Mouse (Mus musculus) embryonic facial prominence, embryonic 13.5 days (tissue): ENCODE results near the gene Tomm40. TPM values are rescaled to one million over a fixed set of nuclear protein-coding genes. Genes with fewer than 3 reads are reported as not detected.

Experiments used
- ATAC-seq: fragments of 200-750 bp; cut with Nextera tagmentation; 2 replicates; pipeline ENCODE4 v1.8.0; 2017; ENCODE audit warnings: low read depth; ENCODE audit not compliant: insufficient number of reproducible peaks, insufficient read depth, low FRiP score, low TSS enrichment
- H3K27ac ChIP-seq: fragments of 300-500 bp; sonication (generic); 2 replicates; pipeline ENCODE4 v1.5.1; 2015; ENCODE audit warnings: moderate library complexity, mild to moderate bottlenecking, inconsistent platforms
- H3K27me3 ChIP-seq: fragments of 300-500 bp; sonication (generic); 2 replicates; pipeline ENCODE4 v1.6.1; 2015; ENCODE audit warnings: mild to moderate bottlenecking, inconsistent platforms
- H3K36me3 ChIP-seq: fragments of 300-500 bp; sonication (generic); 2 replicates; pipeline ENCODE4 v1.6.1; 2015; ENCODE audit warnings: mild to moderate bottlenecking, inconsistent platforms
- H3K4me1 ChIP-seq: fragments of 300-500 bp; sonication (generic); 2 replicates; pipeline ENCODE4 v1.6.1; 2015; ENCODE audit warnings: inconsistent platforms
- H3K4me2 ChIP-seq: fragments of 300-500 bp; sonication (generic); 2 replicates; pipeline ENCODE4 v1.6.1; 2015; ENCODE audit warnings: moderate library complexity, mild to moderate bottlenecking, inconsistent platforms
- H3K4me3 ChIP-seq: fragments of 300-500 bp; sonication (generic); 2 replicates; pipeline ENCODE4 v1.5.1; 2015; ENCODE audit warnings: mild to moderate bottlenecking, inconsistent platforms
- H3K9ac ChIP-seq: fragments of 300-500 bp; sonication (generic); 2 replicates; pipeline ENCODE4 v1.6.1; 2015; ENCODE audit warnings: mild to moderate bottlenecking, inconsistent platforms
- H3K9me3 ChIP-seq: fragments of 300-500 bp; sonication (generic); 2 replicates; pipeline ENCODE4 v1.6.1; 2016; ENCODE audit warnings: inconsistent platforms
- WGBS: fragments of 180-500 bp; shearing (Covaris S2); methylation state at CpG from one replicate; pipeline ENCODE4 v1.1.7; 2015; ENCODE audit warnings: mixed read lengths; 5-methylcytosine and 5-hydroxymethylcytosine counted together
- polyA plus RNA-seq: library from polyadenylated mRNA; unstranded; fragments of >200 nt; fragmentation: Nextera tagmentation; extraction: Ambion mirVana; gene quantifications from 2 replicates; pipeline ENCODE4 v1.2.1, GENCODE M21; 2015

Gene Tomm40
- polyA plus RNA-seq: 112 and 139 TPM in 2 replicates

GRCm38 (mm10) chr7:19715239-19716054 is at the start of gene Tomm40:
Tomm40 (minus strand) TSS chr7:19715438.
- Histone ChIP-seq H3K9me3 (peaks cover under 1% of the 10 kb centered on the region; the same call in 1 of the 2 replicates), H3K9ac (peak within 1 kb of the TSS; percentile 98), H3K4me1 (peaks cover 19% of the 10 kb centered on the region), H3K4me3 (peak within 1 kb of the TSS; percentile 100), H3K27me3 (no peaks in the 10 kb centered on the region), H3K27ac (peak within 1 kb of the TSS; percentile 88), H3K36me3 (peaks cover 60% of the 10 kb centered on the region), H3K4me2 (peak within 1 kb of the TSS; percentile 92)
- ATAC-seq: peak; percentile 99
- WGBS: under 1% methylated on average over 59 of the region's 59 CpGs

- no peak for ATAC-seq
These were observed 49.3 kb upstream of the Tomm40 start for GRCm38 (mm10) chr7:19764581-19764980.

GRCm38 (mm10) chr7:19763829-19764477 is 48.7 kb upstream of the Tomm40 start:
- Histone ChIP-seq H3K27ac (no peak overlapping the region), H3K27me3 (no peaks in the 10 kb centered on the region; the same call in 1 of the 2 replicates), H3K9ac (no peak overlapping the region), H3K36me3 (peaks cover 69% of the 10 kb centered on the region), H3K9me3 (no peaks in the 10 kb centered on the region), H3K4me2 (no peak overlapping the region), H3K4me1 (peaks cover 9% of the 10 kb centered on the region), H3K4me3 (no peak overlapping the region)
- WGBS: 87% methylated on average over 13 of the region's 13 CpGs
- ATAC-seq: no peak

More at GRCm38 (mm10) chr7:19764581-19764980, 49.3 kb upstream of the Tomm40 start:
- Histone ChIP-seq H3K4me3 (no peak overlapping the region), H3K36me3 (peaks cover 63% of the 10 kb centered on the region), H3K4me1 (peaks cover 15% of the 10 kb centered on the region), H3K9ac (no peak overlapping the region), H3K9me3 (no peaks in the 10 kb centered on the region), H3K4me2 (no peak overlapping the region), H3K27ac (no peak overlapping the region), H3K27me3 (no peaks in the 10 kb centered on the region; the same call in 1 of the 2 replicates)
- WGBS: 96% methylated on average over 9 of the region's 9 CpGs

DNA sequence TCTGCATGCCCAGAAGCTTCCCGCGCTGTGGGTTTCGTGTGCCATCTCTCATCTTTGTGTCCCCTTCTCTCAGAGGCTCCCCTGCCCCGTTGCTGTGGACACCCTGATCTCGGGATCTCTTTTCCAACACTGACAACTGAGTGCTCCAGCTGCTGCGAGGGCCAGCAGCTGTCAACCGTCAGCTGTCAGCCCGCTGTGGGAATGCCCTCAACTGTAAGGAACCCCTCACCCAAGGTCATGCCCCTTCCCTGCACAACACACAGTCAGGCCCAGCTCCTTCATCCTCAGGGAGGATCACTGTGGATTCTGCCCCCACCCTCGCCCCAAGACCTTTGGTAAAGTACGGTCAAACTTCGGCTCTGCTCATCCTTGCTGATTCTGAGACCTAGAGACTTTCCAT is 47.0 kb upstream of the Tomm40 start:
- H3K27ac ChIP-seq: no peak overlapping the region
- H3K36me3 ChIP-seq: peaks cover 81% of the 10 kb centered on the region
- H3K4me2 ChIP-seq: no peak overlapping the region
- no peak for ATAC-seq
- WGBS: 85% methylated on average over 11 of the region's 11 CpGs
- no peaks in the 10 kb centered on the region for H3K4me1 ChIP-seq
- no peak overlapping the region for H3K4me3 ChIP-seq
- H3K27me3 ChIP-seq: no peaks in the 10 kb centered on the region
- no peak overlapping the region for H3K9ac ChIP-seq
- H3K9me3 ChIP-seq: no peaks in the 10 kb centered on the region

GRCm38 (mm10) chr7:19760021-19760420 is 44.8 kb upstream of the Tomm40 start:
- Histone ChIP-seq H3K4me2 (no peak overlapping the region), H3K4me1 (0 out of 2 replicates have a peak, but pooled peaks cover 3% of the 10 kb centered on the region), H3K9me3 (no peaks in the 10 kb centered on the region), H3K27ac (no peak overlapping the region), H3K27me3 (no peaks in the 10 kb centered on the region), H3K36me3 (peaks cover 72% of the 10 kb centered on the region), H3K9ac (no peak overlapping the region), H3K4me3 (no peak overlapping the region)
- ATAC-seq: no peak
- 90% methylated on average over 13 of the region's 13 CpGs for WGBS

DNA sequence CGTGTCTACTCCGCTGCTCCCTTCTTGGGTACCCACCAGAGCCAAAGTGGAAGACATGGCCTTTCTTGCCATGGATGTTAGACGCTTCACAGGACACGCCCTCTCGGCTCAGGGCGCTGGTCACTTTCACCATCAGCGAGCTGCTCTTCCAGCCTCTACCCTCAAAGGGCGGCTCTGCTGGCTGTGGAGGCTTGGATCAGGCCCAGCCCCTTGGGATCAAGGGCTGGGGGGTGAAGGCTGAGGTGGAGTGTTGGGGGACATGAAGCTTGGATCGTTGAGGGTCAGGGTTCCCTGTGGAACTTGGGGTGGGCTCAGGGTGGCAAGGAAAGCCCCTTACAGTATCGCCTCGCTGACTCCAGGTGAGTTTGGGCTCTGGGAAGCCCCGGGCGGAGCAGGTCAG is 43.4 kb upstream of the Tomm40 start:
- H3K27me3 ChIP-seq: no peaks in the 10 kb centered on the region
- no peak for ATAC-seq
- H3K36me3 ChIP-seq: peaks cover 59% of the 10 kb centered on the region
- no peak overlapping the region for H3K27ac ChIP-seq
- H3K9ac ChIP-seq: no peak overlapping the region
- whole genome bisulfite sequencing: 93% methylated on average over 13 of the region's 13 CpGs
- 0 out of 2 replicates have a peak, but pooled peaks cover 6% of the 10 kb centered on the region for H3K4me1 ChIP-seq
- no peaks in the 10 kb centered on the region for H3K9me3 ChIP-seq
- no peak overlapping the region for H3K4me3 ChIP-seq
- no peak overlapping the region for H3K4me2 ChIP-seq

DNA sequence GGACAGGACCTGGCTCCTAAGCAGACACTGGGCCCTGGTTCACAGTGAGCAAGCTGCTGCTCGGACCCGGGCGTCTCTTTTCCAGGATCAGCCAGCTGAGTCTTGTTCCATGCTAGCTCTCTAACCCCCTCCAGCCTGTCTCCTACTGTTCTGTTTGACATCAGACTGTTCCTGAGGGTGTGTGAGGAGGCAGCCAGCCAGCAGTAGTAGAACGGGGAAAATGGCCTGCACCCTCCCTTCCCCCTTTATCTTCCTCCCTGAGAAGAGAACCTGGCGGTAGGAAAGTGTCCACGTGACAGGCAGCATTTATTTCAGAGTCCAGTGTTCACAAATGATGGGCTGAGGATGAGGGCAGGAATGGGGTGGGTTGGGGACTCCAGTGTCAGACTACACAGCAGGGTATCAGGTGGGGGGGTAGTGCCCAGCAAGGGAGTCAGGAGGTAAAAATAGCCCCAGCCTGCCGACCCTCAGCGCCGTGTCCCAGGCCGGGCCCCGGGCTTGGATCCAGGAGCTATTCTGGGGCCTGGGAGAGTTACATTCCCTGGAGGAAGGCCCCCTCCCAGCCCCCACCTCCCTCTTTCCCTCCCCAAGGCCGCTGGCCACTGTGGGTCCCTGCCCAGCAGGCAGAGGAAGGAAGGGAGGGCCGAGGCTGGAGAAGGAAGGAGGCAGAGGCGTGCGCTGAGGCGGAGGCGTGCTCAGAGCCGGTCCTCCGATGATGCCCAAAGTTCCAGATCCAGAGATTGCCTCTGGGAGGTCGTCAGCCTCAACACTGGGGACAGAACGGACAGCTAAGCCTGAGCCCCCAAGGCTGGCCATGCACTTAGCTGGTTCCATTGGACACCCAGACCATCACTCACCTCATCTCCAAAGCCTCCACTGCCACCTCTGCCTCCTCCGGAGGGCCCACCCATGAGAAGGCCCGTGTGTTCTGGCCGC is 40.9 kb upstream of the Tomm40 start:
- H3K27me3 ChIP-seq: no peaks in the 10 kb centered on the region
- no peak overlapping the region for H3K9ac ChIP-seq
- H3K4me3 ChIP-seq: no peak overlapping the region
- no peak overlapping the region for H3K27ac ChIP-seq
- 79% methylated on average over 24 of the region's 24 CpGs for WGBS
- H3K4me1 ChIP-seq: 0 out of 2 replicates have a peak, but pooled peaks cover 7% of the 10 kb centered on the region
- peaks cover 42% of the 10 kb centered on the region for H3K36me3 ChIP-seq
- no peak overlapping the region for H3K4me2 ChIP-seq
- no peaks in the 10 kb centered on the region for H3K9me3 ChIP-seq
- ATAC-seq: no peak

- 91% methylated on average over 2 of the region's 2 CpGs for WGBS
These were observed 39.8 kb upstream of the Tomm40 start for GRCm38 (mm10) chr7:19755008-19755407.

DNA sequence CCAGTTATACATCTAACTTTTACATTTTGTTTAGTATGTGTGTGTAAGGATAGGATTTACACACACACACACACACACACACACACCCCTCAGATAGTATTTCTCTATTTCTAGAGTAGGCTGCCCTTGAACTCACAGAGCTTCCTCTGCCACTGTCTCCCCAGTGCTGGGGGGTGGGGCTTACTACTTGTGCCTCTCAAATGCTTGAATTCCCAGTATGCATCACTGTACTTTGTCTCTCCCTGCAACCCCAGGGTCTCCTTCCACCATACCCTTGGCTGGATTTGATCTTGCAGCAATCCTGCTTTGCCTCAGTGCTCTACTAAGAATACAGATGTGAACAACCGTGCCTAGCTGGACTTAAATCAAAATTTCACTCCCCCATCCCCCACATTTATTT is 38.8 kb upstream of the Tomm40 start:
- no peak overlapping the region for H3K4me3 ChIP-seq
- no peaks in the 10 kb centered on the region for H3K9me3 ChIP-seq
- no peaks in the 10 kb centered on the region for H3K27me3 ChIP-seq
- WGBS: 71% methylated on average over 1 of the region's 1 CpGs
- peaks cover 23% of the 10 kb centered on the region for H3K36me3 ChIP-seq
- H3K4me1 ChIP-seq: peaks cover 11% of the 10 kb centered on the region; the same call in 1 of the 2 replicates
- H3K9ac ChIP-seq: no peak overlapping the region
- no peak overlapping the region for H3K27ac ChIP-seq
- ATAC-seq: no peak
- H3K4me2 ChIP-seq: no peak overlapping the region

More at GRCm38 (mm10) chr7:19755008-19755407, 39.8 kb upstream of the Tomm40 start:
- Histone ChIP-seq H3K9me3 (no peaks in the 10 kb centered on the region), H3K4me3 (no peak overlapping the region), H3K9ac (no peak overlapping the region), H3K27me3 (no peaks in the 10 kb centered on the region), H3K36me3 (peaks cover 32% of the 10 kb centered on the region), H3K4me2 (no peak overlapping the region), H3K4me1 (peaks cover 11% of the 10 kb centered on the region; the same call in 1 of the 2 replicates), H3K27ac (no peak overlapping the region)
- ATAC-seq: no peak

DNA sequence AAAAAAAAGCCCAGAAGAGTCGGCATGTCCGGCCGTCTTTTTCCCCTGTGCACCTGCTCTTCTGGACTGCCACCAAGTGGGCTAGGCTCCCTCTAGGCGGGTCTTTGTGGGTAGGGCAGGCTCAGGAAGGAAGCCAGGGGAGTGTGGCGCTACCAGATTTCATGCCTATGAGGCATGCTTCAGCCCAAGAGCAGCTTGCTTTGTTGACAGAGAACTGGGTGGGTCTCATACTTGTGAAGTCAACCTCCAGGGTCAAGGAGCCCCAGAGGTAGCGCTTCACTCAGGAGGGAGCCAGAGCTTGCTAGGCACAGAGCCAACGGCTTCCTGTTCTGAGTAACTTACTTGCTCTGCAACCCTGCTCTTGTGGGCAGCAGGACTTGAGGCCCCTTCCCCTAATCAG is 38.3 kb upstream of the Tomm40 start:
- no peak overlapping the region for H3K27ac ChIP-seq
- H3K9ac ChIP-seq: no peak overlapping the region
- no peak overlapping the region for H3K4me3 ChIP-seq
- no peak overlapping the region for H3K4me2 ChIP-seq
- peaks cover 11% of the 10 kb centered on the region; the same call in 1 of the 2 replicates for H3K4me1 ChIP-seq
- no peaks in the 10 kb centered on the region for H3K9me3 ChIP-seq
- 70% methylated on average over 7 of the region's 7 CpGs for WGBS
- no peaks in the 10 kb centered on the region for H3K27me3 ChIP-seq
- peaks cover 19% of the 10 kb centered on the region for H3K36me3 ChIP-seq
- ATAC-seq: no peak

DNA sequence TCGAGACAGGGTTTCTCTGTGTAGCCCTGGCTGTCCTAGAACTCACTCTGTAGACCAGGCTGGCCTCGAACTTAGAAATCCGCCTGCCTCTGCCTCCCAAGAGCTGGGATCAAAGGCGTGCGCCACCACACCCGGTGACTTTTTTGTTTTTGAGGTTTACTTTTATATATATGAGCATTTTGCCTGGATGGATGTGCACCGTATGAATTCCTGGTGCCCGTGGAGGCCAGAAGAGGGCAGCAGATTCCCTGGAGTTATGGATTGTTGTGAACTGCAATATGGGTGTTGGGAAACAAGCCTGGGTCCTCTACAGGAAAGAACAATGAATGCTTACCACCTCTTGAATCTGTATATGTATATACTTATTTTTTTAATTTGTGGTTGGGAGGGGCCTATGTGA is 37.4 kb upstream of the Tomm40 start:
- no peak overlapping the region for H3K27ac ChIP-seq
- 72% methylated on average over 8 of the region's 8 CpGs for WGBS
- H3K27me3 ChIP-seq: no peaks in the 10 kb centered on the region
- H3K4me2 ChIP-seq: no peak overlapping the region
- peaks cover 18% of the 10 kb centered on the region for H3K4me1 ChIP-seq
- ATAC-seq: no peak
- no peaks in the 10 kb centered on the region for H3K9me3 ChIP-seq
- H3K36me3 ChIP-seq: peaks cover 10% of the 10 kb centered on the region
- no peak overlapping the region for H3K4me3 ChIP-seq
- H3K9ac ChIP-seq: no peak overlapping the region
